Mouse (Mus musculus) cerebellum, adult 11-12 months (tissue): Measurements from ENCODE around the gene Rab6a.
A peak's percentile ranks its signal among the peaks of the same experiment; 100 is the strongest.
"Not testable (repeated sequence)": the region's sequence is repeated elsewhere in the genome, so short reads cannot be mapped to it uniquely, and the experiment has no call there.

Experiments
- DNase-seq: peaks from one replicate; pipeline ENCODE4 v3.0.0; 2022

Rab6a gene

DNA sequence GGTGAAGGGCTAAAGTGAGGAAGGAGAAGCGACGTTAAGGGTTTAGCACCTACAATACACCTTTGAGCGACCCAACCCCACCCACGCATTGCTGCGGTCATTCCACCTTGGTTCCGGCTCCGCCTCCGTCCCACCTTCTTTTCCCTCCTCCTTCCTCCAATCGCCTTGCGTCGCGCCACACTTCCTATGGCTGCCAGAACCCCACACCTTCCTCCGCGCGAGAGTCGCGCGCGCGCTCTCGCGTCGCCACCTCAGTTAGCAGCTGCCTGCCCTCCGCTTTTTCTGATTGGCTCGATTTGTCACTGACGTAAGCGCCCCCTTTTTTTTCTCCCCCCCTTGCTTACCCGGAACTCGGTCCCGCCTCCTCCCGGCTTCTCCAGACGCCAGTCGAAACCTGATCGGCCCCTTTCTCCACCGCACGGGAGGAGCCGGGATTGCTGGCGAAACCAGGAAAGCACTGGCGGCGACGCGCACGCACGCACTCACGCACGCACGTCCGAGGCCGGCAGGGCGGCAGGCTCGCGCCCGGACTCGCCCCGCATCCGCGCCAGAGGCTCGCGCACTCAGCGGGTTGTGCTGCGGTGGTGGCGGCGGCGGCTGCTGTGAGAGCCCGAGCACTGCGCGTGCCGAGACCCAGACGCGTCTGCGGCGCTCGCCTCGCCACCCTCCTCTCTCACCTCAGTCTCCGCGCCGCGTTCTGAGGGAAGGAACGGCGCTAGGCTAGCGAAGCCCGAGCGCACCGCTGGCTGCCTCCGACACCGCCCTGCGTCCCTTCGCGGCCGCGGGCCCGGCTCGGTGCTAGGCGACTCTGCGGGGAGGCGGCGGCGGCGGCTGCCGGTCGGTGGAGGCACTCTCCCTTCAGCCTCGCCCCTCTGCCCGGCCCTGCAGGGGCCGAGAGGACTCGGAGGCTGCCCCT lies at the start of gene Rab6a:
Gene Rab6a (plus strand): TSS at position 197 of the 916 bp plus-strand sequence.
- peak; percentile 99 for DNase-seq

DNA sequence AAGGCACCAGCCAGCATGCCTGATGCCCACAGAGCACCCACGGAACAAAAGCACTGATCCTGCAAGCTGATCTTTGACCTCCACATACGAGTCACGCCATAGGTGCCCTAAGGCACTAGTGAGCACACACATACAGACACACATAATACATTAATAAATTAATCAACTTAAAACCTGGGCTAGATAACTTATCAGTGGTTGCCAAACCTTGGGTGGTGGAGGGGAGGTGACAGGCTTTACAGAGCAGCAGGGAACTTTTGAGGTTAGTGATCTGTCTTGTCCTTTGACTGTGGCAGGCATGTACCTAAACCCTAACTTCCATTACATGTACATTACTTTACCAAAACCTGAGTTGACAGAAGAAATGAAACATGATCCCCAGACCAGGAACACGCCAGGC lies 47.9 kb upstream of the Rab6a start:
- DNase-seq = no peak

DNA sequence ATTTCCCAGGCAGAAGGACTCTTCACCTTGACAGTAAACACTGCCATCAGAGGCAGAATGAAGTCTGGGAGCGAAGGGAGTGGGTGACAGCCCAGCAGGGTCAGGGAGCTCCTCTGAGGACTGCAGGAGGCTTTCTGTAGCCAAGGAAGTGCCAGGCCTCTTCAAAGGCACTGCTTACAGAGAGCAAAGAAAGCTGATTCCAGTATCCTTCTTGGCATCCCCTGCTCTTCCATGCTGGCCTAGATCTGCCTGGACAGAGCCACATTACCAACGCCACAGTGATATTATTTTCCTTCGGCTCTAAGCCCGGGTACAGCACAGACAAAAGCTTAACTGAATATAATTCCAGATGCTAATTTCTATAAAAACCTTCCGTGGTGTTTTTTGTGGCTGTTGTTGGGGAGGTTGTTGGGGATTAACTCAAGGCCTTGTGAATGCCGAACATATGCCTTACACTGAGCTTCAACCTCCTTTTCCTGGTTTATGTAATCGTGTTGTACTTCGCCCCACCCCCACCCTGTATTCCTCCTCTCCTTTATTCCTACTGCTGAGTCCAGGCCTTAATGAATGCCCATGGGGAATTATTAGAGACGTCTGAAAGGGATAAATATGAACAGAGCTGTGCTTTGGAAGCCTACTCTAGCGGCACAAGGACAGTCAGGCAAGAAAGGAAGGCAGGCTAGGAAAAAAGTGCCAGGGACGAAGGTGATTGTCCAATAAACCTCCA lies 45.2 kb upstream of the Rab6a start:
- DNase-seq = no peak

DNA sequence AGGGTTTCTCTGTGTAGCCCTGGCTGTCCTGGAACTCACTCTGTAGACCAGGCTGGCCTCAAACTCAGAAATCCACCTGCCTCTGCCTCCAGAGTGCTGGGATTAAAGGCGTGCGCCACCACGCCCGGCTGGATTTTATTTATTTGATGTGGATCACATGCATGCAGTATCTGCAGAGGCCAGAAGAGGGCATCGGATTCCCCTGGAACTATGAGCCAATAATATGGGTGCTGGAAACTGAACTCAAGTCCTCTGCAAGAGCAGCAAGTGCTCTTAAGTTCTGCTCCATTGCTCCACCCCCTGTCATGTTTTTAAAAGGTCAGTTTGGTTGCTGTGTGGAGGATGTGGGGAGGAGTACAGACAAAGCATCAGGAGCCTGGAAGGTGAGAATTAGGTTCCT lies 40.0 kb upstream of the Rab6a start:
- not testable (repeated sequence) for DNase-seq

DNA sequence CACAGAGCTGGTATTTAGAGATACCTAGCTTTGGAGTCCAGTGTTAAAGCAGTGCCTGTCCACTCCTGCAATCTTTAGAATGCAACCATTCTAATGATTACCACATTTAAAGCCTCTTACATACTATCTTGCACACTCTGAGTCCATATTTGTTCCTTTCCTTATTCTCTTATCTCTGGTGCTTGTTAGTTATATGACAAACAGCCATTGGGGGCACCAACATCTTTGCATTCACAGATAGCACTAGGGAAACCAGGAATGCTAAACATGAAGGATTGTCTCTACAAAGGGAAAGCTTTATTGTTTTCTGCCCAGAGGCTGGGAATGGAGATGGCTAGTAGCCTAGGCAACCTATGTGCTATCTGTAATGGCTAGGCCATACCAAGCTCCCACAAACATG lies 37.3 kb upstream of the Rab6a start:
- DNase-seq = no peak

DNA sequence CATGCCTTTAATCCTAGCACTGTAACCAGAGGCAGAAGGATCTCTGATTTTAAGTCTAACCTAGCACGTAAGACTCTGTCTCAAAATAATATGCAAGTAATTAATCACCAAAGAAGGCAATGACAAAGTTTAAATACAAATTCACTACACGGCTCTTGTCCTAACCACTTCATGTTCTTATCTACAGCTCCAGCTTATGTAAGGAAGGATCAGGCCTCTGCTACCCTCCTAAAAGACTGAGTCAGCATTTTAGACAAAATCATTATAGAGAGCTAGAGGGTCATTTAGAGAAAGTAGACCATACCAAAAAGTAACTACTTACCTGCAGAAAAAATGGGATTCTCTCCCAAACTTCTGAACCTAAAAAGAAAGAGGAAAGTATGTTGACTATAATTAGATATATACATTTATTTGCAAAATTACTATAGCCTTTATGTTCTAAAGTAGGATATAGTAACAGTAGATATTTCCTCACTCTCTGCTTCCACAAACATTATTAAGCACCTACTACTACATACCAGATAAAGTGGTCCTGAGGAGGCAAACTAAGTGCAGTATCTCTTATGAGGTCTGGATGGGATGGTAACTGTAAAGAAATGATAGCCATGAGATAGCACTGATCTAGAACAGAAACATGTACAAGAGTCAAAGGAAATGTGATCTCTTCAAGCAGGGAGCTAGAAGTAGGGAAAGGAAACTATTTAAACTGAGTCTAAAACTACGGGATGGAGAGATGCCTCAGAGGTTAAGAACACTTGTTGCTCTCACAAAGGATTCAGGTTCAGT lies 36.1 kb upstream of the Rab6a start:
- no peak for DNase-seq

DNA sequence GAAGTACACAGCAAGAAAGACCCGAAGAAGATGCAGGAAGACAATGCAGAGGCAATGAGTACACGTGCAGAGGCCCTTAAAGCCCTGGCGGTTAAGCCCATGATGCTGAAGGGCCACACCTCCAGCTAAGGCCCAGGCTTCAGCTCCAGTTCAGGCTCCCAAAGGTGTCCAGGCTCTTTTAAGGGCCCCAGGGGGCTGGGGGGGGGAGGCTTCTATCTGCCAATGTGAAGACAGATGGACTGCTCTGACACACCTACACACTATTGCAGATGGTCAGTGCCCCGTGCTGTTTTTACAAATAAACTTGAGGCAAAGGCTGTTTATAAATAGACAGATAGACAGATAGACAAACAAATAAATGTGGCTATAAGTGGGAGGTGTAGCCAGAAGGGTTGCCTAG lies 35.1 kb upstream of the Rab6a start:
- peak; percentile 75 for DNase-seq

DNA sequence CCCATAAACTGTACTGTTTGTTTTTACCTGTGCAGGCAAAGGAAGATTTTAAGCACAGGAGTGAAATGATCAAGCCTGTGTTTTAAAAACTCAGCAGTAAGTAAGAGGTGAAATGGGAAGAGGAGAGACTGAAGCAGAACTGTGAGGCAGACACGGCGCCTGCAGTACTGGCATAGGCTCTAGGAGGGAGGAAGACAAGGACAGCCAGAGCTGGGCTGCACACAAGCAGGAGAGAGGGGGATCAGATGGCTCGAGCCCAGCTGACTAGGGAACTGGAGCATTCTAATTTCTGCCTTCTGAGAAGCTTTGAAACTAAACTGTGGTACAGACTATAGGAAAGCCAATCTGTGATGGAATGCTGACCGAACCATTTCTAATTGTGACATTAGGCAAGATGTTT lies 34.5 kb upstream of the Rab6a start:
- DNase-seq = peak; percentile 49

DNA sequence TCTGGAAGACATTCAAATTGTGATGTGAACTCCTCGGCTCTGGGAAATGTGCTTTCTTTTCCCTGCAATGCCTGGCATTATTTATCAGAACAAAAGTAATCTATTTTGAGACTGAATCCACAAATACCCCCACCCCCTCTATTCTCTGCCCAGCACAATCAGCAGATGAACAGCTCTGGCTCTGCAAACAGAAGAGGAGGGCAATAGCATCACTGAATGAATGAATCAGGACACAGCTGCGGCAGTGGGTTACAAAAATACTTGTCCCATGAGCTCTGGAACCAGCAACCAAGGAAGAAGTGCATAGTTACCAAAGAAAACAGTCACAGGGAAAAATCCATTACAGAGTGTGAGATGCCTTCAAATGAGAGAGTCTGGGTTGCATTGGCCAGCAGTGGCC lies 28.4 kb upstream of the Rab6a start:
- DNase-seq = no peak

DNA sequence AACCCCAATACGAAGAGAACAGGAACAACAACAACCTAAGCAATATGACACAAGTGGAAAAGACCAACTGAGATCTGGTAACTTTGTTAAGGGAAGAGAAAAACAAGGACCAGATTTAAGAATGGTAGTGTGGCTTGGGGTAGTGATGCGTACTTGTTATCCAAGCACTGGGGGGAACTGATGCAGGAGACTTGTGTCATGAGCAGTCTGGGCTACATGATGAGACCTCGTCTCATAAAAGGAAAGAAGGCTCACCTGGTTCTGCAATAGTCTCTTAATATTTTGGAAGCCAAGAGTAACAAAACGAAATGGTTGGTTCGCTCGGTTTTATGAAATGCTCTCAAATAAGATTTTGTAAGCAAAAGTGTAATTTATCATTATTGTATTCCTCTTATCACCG lies 25.0 kb upstream of the Rab6a start:
- DNase-seq = no peak

DNA sequence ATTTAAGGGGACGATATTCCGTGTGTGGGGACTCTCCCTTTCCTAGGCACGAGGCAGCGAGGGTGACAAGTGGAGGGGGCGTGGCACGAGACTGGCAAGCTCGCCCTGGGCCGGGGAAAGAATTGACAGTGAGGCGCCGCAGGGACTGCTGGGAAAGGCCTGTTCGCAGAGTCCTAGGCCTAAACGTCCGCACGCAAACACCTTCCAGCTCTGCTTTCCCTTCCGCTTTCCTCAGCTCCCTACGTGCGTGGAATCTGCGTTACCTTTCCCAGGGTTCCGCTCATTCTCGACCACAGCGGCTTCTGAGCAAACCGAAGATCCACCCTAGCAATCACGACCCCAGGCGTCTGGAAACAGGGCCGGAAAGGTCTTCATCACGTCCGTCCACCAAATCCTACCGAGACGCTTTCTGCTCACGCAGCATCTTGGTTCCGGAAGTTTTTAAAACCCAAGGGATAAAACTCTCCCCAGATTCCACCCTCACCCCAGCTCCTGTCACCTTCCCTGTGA lies 24.4 kb upstream of the Rab6a start:
- DNase-seq = peak; percentile 89

DNA sequence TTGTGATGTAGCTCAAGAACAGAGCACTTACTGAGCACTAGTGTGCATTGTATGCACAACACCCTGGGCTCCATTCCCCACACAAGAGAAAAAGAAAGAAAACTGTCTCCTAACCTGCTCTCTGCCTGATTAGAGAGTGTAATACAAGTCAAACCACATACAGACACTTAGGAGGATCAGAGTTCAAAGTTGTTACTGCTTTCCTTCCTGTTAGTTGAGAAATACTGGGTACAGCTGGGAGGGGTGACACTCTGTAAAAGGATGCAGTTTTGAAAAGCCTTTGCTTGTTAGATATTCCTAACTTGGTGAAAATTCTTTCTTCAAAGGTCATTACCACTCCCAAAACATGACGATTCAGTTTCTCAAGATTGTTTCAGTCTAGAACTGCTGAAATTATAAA lies 17.4 kb upstream of the Rab6a start:
- no peak for DNase-seq

DNA sequence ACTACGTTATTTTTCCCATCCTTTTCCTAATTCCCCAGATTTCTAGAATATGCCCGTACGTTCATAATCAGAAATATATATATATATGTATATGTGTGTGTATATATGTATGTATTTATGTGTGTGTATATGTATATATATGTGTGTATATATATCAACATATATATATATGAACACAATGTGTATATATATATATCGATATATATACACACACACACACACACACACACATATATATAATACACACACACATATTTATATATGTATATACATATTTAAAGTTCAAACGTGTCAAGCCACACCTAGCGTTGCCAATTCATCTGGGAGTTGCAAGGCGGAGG lies 16.7 kb upstream of the Rab6a start:
- DNase-seq = no peak

DNA sequence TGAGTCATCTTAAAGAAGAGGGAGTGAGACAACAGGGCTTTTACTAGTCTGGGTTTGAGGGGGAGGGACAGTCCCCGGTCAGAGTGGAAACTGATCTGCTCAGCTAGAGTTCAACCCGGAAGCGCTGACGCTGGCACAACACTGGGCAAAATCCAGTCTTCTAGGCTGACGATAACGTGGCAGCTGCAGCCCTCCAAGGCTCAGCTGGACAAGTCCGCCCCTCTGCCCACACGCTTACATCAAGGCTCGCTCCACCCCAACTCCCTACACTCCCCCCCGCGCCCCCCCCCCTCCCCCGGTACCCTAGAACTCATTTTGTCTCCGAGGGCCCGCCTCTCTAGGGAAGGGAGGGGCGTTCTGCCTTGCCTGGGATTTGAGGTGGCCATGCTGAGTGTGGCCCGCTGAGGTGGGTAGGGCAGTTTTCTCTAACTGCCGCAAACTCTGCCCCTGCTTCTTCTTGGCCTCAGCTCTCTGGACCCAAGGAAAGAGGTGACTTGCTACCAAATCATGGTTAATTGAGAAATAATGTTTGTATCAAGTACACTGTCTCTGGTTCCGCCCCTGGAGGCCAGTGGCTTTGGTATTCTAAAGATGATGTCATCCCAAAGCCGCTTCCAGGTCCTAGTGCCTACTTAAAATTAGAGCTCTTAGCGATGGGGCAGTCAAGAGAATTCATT lies 16.2 kb upstream of the Rab6a start:
- DNase-seq = peak; percentile 83

DNA sequence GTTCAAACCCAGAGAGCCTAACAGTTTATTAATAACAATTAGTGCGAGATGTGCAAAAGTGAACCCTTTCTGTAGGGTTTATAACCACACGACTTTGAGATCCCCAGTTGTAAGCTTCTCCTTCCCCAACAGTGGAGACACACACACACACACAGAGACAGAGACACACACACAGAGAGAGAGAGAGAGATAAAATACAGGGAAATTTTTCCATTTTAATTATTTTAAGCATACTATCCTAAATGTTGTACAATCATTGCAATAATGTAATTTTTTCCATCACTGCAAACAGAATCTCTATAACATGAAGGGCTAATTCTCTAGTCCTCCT lies 15.7 kb upstream of the Rab6a start:
- DNase-seq = no peak

DNA sequence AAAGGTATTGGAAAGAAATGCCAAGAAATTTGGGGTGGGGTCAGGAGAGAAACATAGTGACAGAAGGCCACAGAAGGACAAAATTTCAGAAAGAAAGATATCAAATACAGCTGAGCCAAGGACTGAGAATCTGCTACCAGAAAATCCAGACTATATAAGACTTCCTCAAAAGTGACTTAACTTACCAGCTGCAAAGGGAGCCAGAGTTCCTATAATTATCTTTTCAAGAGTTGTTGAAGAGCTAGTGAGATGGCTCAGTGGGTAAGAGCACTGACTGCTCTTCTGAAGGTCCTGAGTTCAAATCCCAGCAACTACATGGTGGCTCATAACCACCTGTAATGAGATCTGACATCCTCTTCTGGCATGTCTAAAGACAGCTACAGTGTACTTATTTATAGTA lies 13.9 kb upstream of the Rab6a start:
- no peak for DNase-seq

DNA sequence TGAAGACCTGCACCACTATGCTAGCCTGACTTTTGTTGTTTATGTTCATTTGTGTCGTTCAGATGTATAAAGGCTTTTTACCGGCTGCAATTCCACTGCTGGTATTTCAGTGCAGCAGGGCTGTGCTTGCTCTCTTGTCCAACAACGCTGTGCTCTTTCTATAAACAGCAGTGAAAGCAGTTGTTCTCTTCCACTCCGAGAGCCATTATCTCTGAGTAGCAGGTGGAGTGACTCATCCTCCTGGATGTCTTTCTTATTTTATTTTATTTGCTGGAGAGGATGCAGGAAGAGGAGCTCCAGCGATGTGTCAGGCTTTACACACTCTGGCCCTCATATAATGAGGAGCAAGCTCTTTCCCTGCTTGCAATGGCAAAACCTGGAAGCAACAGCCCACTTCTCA lies 7.0 kb upstream of the Rab6a start:
- no peak for DNase-seq

DNA sequence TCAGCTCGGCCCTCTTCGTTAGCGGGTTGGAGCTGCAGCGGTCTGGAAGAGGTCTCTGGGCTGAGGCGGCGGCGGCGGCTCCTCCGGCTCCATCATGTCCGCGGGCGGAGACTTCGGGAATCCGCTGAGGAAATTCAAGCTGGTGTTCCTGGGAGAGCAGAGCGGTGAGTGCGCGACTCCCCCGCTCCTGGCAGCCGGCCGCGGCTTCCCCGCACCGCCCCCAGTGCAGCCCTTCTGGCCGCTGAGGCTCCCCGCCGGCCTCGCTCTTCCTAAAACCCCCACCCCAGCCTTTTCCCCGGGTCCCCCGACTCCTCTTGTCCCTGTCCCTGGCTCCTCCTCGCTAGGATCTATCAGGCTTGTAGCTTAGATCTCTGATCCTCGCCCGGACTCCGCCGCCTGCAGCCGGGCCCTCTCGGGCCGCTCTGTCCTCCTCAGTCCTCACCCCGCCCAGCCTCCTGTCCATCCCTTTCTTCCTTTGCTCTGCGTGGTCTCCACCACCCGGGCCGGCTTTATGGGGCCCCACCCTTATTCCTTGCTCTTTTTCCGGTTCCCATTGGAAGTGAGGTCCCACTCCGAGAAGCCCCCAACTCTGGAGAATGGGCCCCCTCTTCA lies 1.0 kb downstream of the Rab6a start, which contains the start of gene Mrpl48:
Gene Mrpl48 (minus strand): TSS at position 172 of the 612 bp plus-strand sequence.
- peak; percentile 79 for DNase-seq

DNA sequence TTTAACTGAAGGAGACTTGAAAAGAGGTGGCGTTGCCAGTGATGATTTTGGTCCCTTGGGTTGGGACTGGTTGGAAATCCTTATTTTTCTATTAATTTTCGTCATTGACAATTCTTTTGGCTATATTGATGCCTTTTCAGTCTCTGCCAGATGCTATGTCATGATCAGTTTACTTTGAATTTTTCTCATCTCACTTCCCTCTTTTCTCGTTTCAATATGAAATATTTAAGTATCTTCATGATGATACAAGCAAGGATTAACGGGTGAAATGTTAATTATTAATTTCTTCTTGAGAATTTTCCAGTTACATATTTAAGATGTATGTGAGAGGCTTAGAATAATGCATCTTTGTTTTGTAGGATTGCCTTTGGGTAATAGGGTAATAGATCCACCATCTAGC lies 1.7 kb downstream of the Rab6a start:
- DNase-seq = no peak

DNA sequence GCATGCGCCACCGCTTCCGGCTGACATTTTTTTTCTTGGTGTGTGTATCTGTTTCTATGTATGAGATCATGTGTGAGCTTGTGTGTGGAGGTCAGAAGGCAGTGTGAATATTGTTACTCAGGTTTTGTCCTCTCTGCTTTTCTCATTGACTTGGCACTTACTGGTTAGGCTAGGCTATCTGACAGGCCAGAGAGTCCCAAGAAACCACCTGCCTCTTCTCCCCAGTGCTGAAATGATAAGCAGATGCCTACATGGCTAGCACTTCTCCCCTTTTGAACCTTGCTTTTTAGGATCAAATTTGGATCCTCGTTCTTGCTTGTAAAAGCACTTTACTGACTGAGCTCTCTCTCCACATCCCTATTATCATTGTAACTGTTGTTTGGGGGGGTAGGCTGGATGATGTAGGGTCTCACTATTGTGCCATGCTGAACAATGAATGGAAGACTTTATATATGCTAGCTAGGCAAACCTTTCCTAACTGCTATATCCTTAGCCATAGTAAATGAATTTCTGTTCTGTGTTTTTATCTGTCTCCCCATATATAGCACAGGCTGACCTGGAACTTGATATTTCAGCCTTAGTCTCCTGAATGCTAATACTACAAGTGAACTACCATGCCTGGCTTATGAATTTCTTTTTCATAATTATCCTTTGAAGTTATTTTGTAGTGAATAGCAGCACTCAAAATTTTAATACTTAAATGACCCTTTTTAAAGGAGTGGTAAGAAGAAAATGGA lies 9.1 kb downstream of the Rab6a start:
- DNase-seq = no peak

DNA sequence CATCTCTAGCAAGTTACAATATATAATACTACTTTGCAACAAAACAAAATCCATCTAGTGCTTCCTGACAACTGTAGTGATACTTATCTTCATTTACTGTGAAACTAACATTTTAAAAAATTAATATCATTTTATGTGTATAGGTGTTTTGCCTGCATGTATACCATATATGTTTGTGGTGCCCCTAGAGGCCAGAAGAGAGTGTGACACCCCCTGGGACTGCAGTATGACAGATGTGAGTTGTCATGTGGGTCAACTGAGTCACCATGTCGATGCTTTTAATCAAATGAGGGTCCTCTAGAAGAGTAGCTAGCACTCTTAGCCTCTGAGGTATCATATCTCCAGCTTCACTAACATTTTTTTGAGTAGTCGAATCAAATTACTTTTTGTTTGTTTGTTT lies 15.1 kb downstream of the Rab6a start:
- DNase-seq = no peak

DNA sequence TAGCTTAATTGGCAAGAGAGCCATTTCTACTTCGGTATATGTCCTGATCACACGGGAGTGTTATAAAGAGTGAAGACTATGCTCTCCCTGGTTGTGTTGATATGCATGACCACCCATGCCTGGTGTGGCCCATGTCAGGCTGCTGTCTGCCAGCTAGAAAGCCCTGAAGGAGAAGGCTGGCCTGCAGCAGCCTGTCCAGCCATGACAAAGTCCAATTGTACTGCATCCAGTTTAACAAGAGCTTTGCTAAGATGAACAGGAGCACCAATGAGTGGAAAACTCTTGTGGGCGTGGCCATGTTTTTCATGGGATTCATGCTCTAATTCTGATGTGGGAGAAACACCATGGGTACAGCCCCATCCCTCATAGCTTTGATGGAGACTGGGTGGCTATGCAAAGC lies 17.3 kb downstream of the Rab6a start:
- DNase-seq = no peak
